Mouse (Mus musculus) embryonic facial prominence, embryonic 14.5 days (tissue): ENCODE measurements around the gene Zfp68. TPM values are rescaled to one million over a fixed set of nuclear protein-coding genes. Genes with fewer than 3 reads are reported as not detected.
"Not testable (repeated sequence)": the region's sequence is repeated elsewhere in the genome, so short reads cannot be mapped to it uniquely, and the experiment has no call there.

Experiments used
- ATAC-seq: fragments of 200-750 bp; cut with Nextera tagmentation; 2 replicates; pipeline ENCODE4 v1.8.0; 2017; ENCODE audit warnings: low read depth, moderate number of reproducible peaks, moderate TSS enrichment
- DNase-seq: peaks from one replicate; pipeline ENCODE4 v3.0.0-alpha.2; 2015; ENCODE audit warnings: low spot score
- H3K27ac ChIP-seq: fragments of 300-500 bp; sonication (generic); replicated peaks from 2 replicates; pipeline ENCODE4 v1.5.1; 2014; ENCODE audit warnings: low read depth, mild to moderate bottlenecking, low read length, moderate library complexity
- H3K27me3 ChIP-seq: fragments of 300-500 bp; sonication (generic); replicated peaks from 2 replicates; pipeline ENCODE4 v1.6.1; 2014; ENCODE audit warnings: low read length; ENCODE audit not compliant: control insufficient read depth, insufficient read depth
- H3K36me3 ChIP-seq: fragments of 300-500 bp; sonication (generic); 2 replicates; pipeline ENCODE4 v1.6.1; 2014; ENCODE audit warnings: low read length, mixed read lengths; ENCODE audit not compliant: control insufficient read depth, insufficient read depth
- H3K4me1 ChIP-seq: fragments of 300-500 bp; sonication (generic); 2 replicates; pipeline ENCODE4 v1.6.1; 2014; ENCODE audit warnings: antibody characterized with exemption, low read length; ENCODE audit not compliant: control insufficient read depth, insufficient read depth
- H3K4me2 ChIP-seq: fragments of 300-500 bp; sonication (generic); 2 replicates; pipeline ENCODE4 v1.6.1; 2014; ENCODE audit warnings: low read depth, mild to moderate bottlenecking, low read length, moderate library complexity, mixed read lengths
- H3K4me3 ChIP-seq: fragments of 300-500 bp; sonication (generic); 2 replicates; pipeline ENCODE4 v1.5.1; 2014; ENCODE audit warnings: low read depth, mild to moderate bottlenecking, low read length
- H3K9ac ChIP-seq: fragments of 300-500 bp; sonication (generic); 2 replicates; pipeline ENCODE4 v1.6.1; 2014; ENCODE audit warnings: low read depth, mild to moderate bottlenecking, low read length, moderate library complexity, mixed read lengths
- H3K9me3 ChIP-seq: fragments of 300-500 bp; sonication (generic); 2 replicates; pipeline ENCODE4 v1.6.1; 2016; ENCODE audit warnings: low read length; ENCODE audit not compliant: control insufficient read depth
- WGBS: fragments of 180-500 bp; shearing (Covaris S2); extraction: QIAGEN DNeasy Blood & Tissue Kit; methylation state at CpG from one replicate; pipeline ENCODE4 v1.1.7; 2014; 5-methylcytosine and 5-hydroxymethylcytosine counted together
- polyA plus RNA-seq: library from polyadenylated mRNA; unstranded; fragments of >200 nt; fragmentation: Nextera tagmentation; extraction: Ambion mirVana; gene quantifications from 2 replicates; pipeline ENCODE4 v1.2.1, GENCODE M21; 2014

The Zfp68 gene
- polyA plus RNA-seq, 1 experiment from 2014 or later, result 70.1 TPM

- Histone ChIP-seq H3K9ac (no peak overlapping the region), H3K27ac (no peak overlapping the region), H3K4me1 (no peaks in the 10 kb centered on the region), H3K9me3 (no peaks in the 10 kb centered on the region), H3K36me3 (peaks cover 59% of the 10 kb centered on the region), H3K27me3 (no peaks in the 10 kb centered on the region), H3K4me2 (no peak overlapping the region), H3K4me3 (no peak overlapping the region)
- 96% methylated on average over 2 of the region's 2 CpGs for WGBS
- ATAC-seq (no peak), DNase-seq (no peak)
Observed at GRCm38 (mm10) chr5:138636486-138636885, 16.9 kb upstream of the Zfp68 start.

GRCm38 (mm10) chr5:138623478-138623875 lies 3.9 kb upstream of the Zfp68 start:
- peaks cover 11% of the 10 kb centered on the region; the same call in 1 of the 2 replicates for H3K4me1 ChIP-seq

GRCm38 (mm10) chr5:138622645-138623477 lies 3.3 kb upstream of the Zfp68 start, which contains the start of gene A430033K04Rik:
A430033K04Rik (plus strand) TSS chr5:138622859.
- H3K27me3 ChIP-seq, result no peaks in the 10 kb centered on the region
- peak within 1 kb of the TSS; percentile 82 for H3K4me3 ChIP-seq
- peaks cover 11% of the 10 kb centered on the region; the same call in 1 of the 2 replicates for H3K4me1 ChIP-seq
- H3K9me3 ChIP-seq, result peaks cover 6% of the 10 kb centered on the region
- 1% methylated on average over 20 of the region's 30 CpGs for WGBS
- H3K36me3 ChIP-seq, result peaks cover 6% of the 10 kb centered on the region
- H3K4me2 ChIP-seq, result peak within 1 kb of the TSS; percentile 72
- DNase-seq (peak; percentile 98), ATAC-seq (peak; percentile 95)
- H3K27ac ChIP-seq, result peak within 1 kb of the TSS; percentile 85
- peak within 1 kb of the TSS; percentile 91 for H3K9ac ChIP-seq

More at GRCm38 (mm10) chr5:138623478-138623875, 3.9 kb upstream of the Zfp68 start:
- no peak for ATAC-seq
- DNase-seq, result peak; percentile 29
- peak overlapping the region; percentile 91 for H3K9ac ChIP-seq
- peak overlapping the region; percentile 72 for H3K4me2 ChIP-seq
- peaks cover under 1% of the 10 kb centered on the region for H3K36me3 ChIP-seq
- peak overlapping the region; percentile 82 for H3K4me3 ChIP-seq
- H3K27ac ChIP-seq, result peak overlapping the region; percentile 85
- no peaks in the 10 kb centered on the region for H3K27me3 ChIP-seq
- no peaks in the 10 kb centered on the region for H3K9me3 ChIP-seq
- WGBS, result 14% methylated on average over 3 of the region's 3 CpGs

DNA sequence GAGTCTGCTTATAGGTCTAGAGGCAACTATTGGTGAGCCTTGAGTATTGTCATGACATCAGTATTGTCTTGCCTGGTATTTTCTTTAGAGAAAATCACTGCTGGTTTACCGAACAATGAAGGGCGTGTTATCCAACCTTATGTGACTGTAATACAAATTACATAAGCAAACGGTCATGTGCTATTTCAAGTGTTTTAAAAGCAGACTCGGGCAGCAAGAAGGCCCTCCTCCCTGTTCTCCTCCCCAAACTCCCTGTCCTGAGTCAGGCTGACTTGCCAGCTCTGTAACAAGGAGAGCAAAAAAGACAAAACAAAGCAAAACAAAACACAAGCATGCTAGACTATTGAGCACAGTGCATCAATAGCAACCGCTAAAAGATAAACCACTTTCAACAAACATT lies 1.3 kb upstream of the Zfp68 start:
- Histone ChIP-seq H3K9me3 (peaks cover 26% of the 10 kb centered on the region), H3K27me3 (no peaks in the 10 kb centered on the region), H3K9ac (no peak overlapping the region), H3K4me2 (no peak overlapping the region), H3K27ac (no peak overlapping the region), H3K4me3 (no peak overlapping the region), H3K36me3 (peaks cover 27% of the 10 kb centered on the region), H3K4me1 (peaks cover 11% of the 10 kb centered on the region; the same call in 1 of the 2 replicates)
- DNase-seq (no peak), ATAC-seq (no peak)
- WGBS, result 82% methylated on average over 5 of the region's 5 CpGs

DNA sequence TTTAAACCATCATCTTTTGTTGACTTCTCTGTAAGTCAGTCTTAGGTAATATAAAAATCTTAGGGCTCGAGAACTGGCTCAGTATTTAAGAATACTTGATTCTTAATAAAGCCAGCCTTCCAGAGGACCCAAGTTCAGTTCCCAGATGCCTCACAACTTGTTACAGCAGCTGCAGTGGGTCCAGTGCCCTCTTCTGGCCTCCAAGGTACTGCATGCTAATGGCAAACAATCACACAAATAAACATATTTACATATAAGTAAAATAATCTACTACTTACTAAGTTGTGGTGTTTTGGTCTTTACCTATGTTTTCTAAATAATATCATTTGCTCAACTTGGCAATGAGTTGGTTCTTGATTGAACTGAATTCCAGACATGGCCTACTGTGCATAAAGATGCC lies 1.2 kb downstream of the Zfp68 start:
- no peak for DNase-seq
- Histone ChIP-seq H3K9ac (no peak overlapping the region), H3K4me3 (peak overlapping the region; percentile 79), H3K4me1 (no peaks in the 10 kb centered on the region), H3K27ac (no peak overlapping the region), H3K36me3 (peaks cover 51% of the 10 kb centered on the region), H3K9me3 (peaks cover 51% of the 10 kb centered on the region), H3K27me3 (no peaks in the 10 kb centered on the region), H3K4me2 (peak overlapping the region; percentile 53)
- 94% methylated on average over 1 of the region's 1 CpGs for WGBS
- no peak for ATAC-seq

GRCm38 (mm10) chr5:138587396-138587795 lies 32.2 kb downstream of the Zfp68 start:
- H3K9me3 ChIP-seq, result peaks cover 12% of the 10 kb centered on the region; the same call in 1 of the 2 replicates
- 87% methylated on average over 6 of the region's 6 CpGs for WGBS
- no peaks in the 10 kb centered on the region for H3K27me3 ChIP-seq
- DNase-seq (no peak), ATAC-seq (no peak)
- H3K4me1 ChIP-seq, result no peaks in the 10 kb centered on the region
- no peak overlapping the region for H3K4me2 ChIP-seq
- no peak overlapping the region for H3K27ac ChIP-seq
- H3K36me3 ChIP-seq, result no peaks in the 10 kb centered on the region
- no peak overlapping the region for H3K9ac ChIP-seq
- H3K4me3 ChIP-seq, result no peak overlapping the region

DNA sequence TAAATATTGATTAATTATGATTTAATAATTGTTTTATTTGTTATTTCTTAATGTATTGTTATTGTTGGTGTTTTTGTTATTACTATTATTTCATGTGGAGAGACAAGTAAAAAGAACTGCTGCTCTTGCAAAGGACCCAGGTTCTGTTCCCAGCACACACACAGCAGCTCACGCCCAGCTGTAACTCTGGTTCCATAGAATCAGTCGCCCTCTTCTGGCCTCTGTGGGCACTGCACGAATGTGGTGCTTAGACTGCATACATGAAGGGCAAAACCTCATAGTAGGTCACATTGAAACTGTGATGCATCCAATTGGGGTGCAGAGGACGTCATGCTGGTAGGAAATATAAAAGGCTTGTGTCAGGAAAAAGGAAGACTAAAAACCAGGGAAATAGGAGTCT lies 47.9 kb downstream of the Zfp68 start:
- Histone ChIP-seq H3K27ac (no peak overlapping the region), H3K4me1 (no peaks in the 10 kb centered on the region), H3K4me3 (no peak overlapping the region), H3K9ac (no peak overlapping the region), H3K9me3 (peaks cover 3% of the 10 kb centered on the region), H3K4me2 (no peak overlapping the region), H3K36me3 (no peaks in the 10 kb centered on the region), H3K27me3 (no peaks in the 10 kb centered on the region)
- DNase-seq (peak; percentile 23), ATAC-seq (no peak)
- 53% methylated on average over 4 of the region's 4 CpGs for WGBS

GRCm38 (mm10) chr5:138564612-138565011 lies 54.9 kb downstream of the Zfp68 start, which contains the start of gene 1700123K08Rik:
1700123K08Rik (minus strand) TSS chr5:138564712.
- not testable (repeated sequence) for H3K27me3 ChIP-seq, ATAC-seq, H3K36me3 ChIP-seq, H3K4me1 ChIP-seq, H3K9me3 ChIP-seq, DNase-seq, H3K9ac ChIP-seq, H3K4me2 ChIP-seq, H3K4me3 ChIP-seq, H3K27ac ChIP-seq
- WGBS, result 73% methylated on average over 2 of the region's 2 CpGs
